Mouse (Mus musculus) thymus, adult 2 months (tissue): ENCODE measurements around the gene Ctsj. TPM values are rescaled to one million over a fixed set of nuclear protein-coding genes. Genes with fewer than 3 reads are reported as not detected.

Experiments used
- DNase-seq: peaks from one replicate; pipeline ENCODE4 v3.0.0; 2021
- H3K27ac ChIP-seq: fragments of 200-500 bp; 2 replicates; pipeline ENCODE4 v1.5.1; 2012; ENCODE audit warnings: low read length, control low read depth; ENCODE audit not compliant: control insufficient read depth, insufficient read depth
- H3K27me3 ChIP-seq: fragments of 200-500 bp; 2 replicates; pipeline ENCODE4 v1.6.1; 2012; ENCODE audit warnings: mild to moderate bottlenecking, low read length, moderate library complexity, mixed read lengths; ENCODE audit not compliant: control insufficient read depth, insufficient read depth
- H3K36me3 ChIP-seq: fragments of 200-500 bp; 2 replicates; pipeline ENCODE4 v1.6.1; 2012; ENCODE audit warnings: mild to moderate bottlenecking, low read length, moderate library complexity; ENCODE audit not compliant: control insufficient read depth, insufficient read depth
- H3K4me1 ChIP-seq: fragments of 200-500 bp; replicated peaks from 2 replicates; pipeline ENCODE4 v1.6.1; 2012; ENCODE audit warnings: low read length; ENCODE audit not compliant: control insufficient read depth, insufficient read depth
- H3K4me3 ChIP-seq: fragments of 200-500 bp; 2 replicates; pipeline ENCODE4 v1.5.1; 2012; ENCODE audit warnings: mild to moderate bottlenecking, low read length, control low read depth, moderate library complexity; ENCODE audit not compliant: control insufficient read depth, insufficient read depth
- CTCF ChIP-seq: fragments of 200-500 bp; IDR thresholded peaks from 2 replicates; pipeline ENCODE4 v1.5.1; 2012; ENCODE audit warnings: mild to moderate bottlenecking, control low read depth, low read length, moderate library complexity, borderline replicate concordance; ENCODE audit not compliant: control insufficient read depth, poor library complexity, insufficient read depth; ENCODE audit errors: extremely low read depth
- POLR2A ChIP-seq: fragments of 200-500 bp; IDR thresholded peaks from 2 replicates; pipeline ENCODE4 v1.6.1; 2012; ENCODE audit warnings: mild to moderate bottlenecking, low read length, control low read depth, moderate library complexity; ENCODE audit not compliant: control insufficient read depth, poor library complexity, insufficient read depth; ENCODE audit errors: extremely low read depth
- WGBS: fragments of 180-500 bp; shearing (Covaris S2); methylation state at CpG from one replicate; pipeline ENCODE4 v1.1.7; 2018; 5-methylcytosine and 5-hydroxymethylcytosine counted together
- polyA plus RNA-seq: library from polyadenylated mRNA; depleted of rRNA; stranded (reverse); fragments of >200 nt; gene quantifications from 2 replicates; pipeline ENCODE4 v1.2.3, GENCODE M21; 2012; rRNA removed

The Ctsj gene
- polyA plus RNA-seq, 1 experiment = not detected

DNA sequence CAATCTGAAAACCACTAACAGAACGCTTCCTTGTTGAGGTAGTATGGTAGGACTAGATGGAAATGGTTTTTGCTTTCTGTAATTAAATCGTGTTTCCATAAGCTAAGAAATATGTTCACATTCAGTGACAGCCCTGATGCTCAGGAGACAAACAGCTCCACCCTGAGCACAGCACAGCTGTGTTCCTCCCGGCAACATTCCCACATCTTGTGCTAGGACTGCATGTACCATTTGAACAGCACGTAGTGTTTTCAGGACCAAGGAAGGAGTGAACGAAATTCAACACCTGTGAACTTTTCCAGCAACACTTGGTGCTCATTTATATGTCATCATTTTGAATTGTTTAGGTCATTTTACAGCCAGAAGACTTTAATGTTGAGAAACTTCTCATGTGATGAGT is 44.1 kb downstream of the Ctsj start:
- DNase-seq = no peak
- no peak overlapping the region for H3K4me3 ChIP-seq
- no peak overlapping the region for H3K27ac ChIP-seq
- H3K27me3 ChIP-seq = no peaks in the 10 kb centered on the region
- no peaks in the 10 kb centered on the region for H3K36me3 ChIP-seq
- TF ChIP-seq CTCF (no peak), POLR2A (no peak)
- WGBS = 86% methylated on average over 5 of the region's 5 CpGs
- no peaks in the 10 kb centered on the region for H3K4me1 ChIP-seq

Other genes starting within 250 kb of the Ctsj start
- gene BC051665, start 219.6 kb downstream of the Ctsj start, polyA plus RNA-seq = not detected in 2 replicates
- not detected in 2 replicates for gene Ctsll3, start 203.1 kb downstream of the Ctsj start, polyA plus RNA-seq
- 0.19 TPM in 1 of 2 replicates, not detected in the other for gene 4930486L24Rik, start 141.5 kb downstream of the Ctsj start, polyA plus RNA-seq
- 0.38 and 0.60 TPM in 2 replicates for gene Gm49392, start 109.1 kb downstream of the Ctsj start, polyA plus RNA-seq
- gene Ctla2b, start 108.5 kb downstream of the Ctsj start, polyA plus RNA-seq = 0.46 and 0.57 TPM in 2 replicates
- gene Tpbpb, start 101.1 kb downstream of the Ctsj start, polyA plus RNA-seq = not detected in 2 replicates
- gene Gm49393, start 70.4 kb downstream of the Ctsj start, polyA plus RNA-seq = not detected in 2 replicates
- gene Gm49391, start 69.4 kb downstream of the Ctsj start, polyA plus RNA-seq = 0.26 and 1.2 TPM in 2 replicates
- 4.1 and 6.4 TPM in 2 replicates for gene Ctla2a, start 69.3 kb downstream of the Ctsj start, polyA plus RNA-seq
- not detected in 2 replicates for gene Tpbpa, start 64.0 kb downstream of the Ctsj start, polyA plus RNA-seq
- not detected in 2 replicates for gene Ctsq, start 34.7 kb upstream of the Ctsj start, polyA plus RNA-seq
- not detected in 2 replicates for gene Ctsr, start 158.3 kb upstream of the Ctsj start, polyA plus RNA-seq
- not detected in 2 replicates for gene Cts6, start 197.5 kb upstream of the Ctsj start, polyA plus RNA-seq
- not detected in 2 replicates for gene Cts8, start 249.4 kb upstream of the Ctsj start, polyA plus RNA-seq